Mouse (Mus musculus) left cerebral cortex, adult 18-20 months (tissue): ENCODE data around the gene Plpp7. TPM values are rescaled to one million over a fixed set of nuclear protein-coding genes. Genes with fewer than 3 reads are reported as not detected.

Experiments
- DNase-seq, 2 experiments: peaks; one replicate each; pipeline ENCODE4 v3.0.0; 2021 to 2022; ENCODE audit warnings: low spot score in 2 of 2, mixed read lengths in 1 of 2
- long read RNA-seq, 2 experiments: library from polyadenylated mRNA; stranded (forward); transcript quantifications; one replicate each; pipeline ENCODE4 v2.0.0; 2021
- total RNA-seq, 2 experiments: library from RNA; stranded (reverse); gene quantifications; 2 replicates each; pipeline ENCODE4 v1.2.3; 2021

Gene Plpp7
- 10 to 100 TPM; 27.1 to 32.4 TPM for total RNA-seq
- long read RNA-seq, experiment 1, transcript Plpp7-201 (2 exons, 1,947 nt) = major isoform, 58 of 62 reads
- long read RNA-seq, experiment 1, partial matches to known transcripts = 2 of 62 reads
- long read RNA-seq, experiment 1, other reads (novel, unspliced or antisense) = 2 of 62 reads
- long read RNA-seq, experiment 2, transcript Plpp7-201 (2 exons, 1,947 nt) = major isoform, 46 of 48 reads
- long read RNA-seq, experiment 2, partial matches to known transcripts = 1 of 48 reads
- long read RNA-seq, experiment 2, other reads (novel, unspliced or antisense) = 1 of 48 reads

GRCm38 (mm10) chr2:32095351-32096121, at the start of gene Plpp7:
Plpp7 (plus strand) TSS chr2:32095528.
- peak; percentile 70 to 84 for DNase-seq

- no peak for DNase-seq
These were observed 49.3 kb upstream of the Plpp7 start for GRCm38 (mm10) chr2:32046009-32046408.

- DNase-seq = no peak
These were observed 48.0 kb upstream of the Plpp7 start for GRCm38 (mm10) chr2:32047323-32047722.

DNA sequence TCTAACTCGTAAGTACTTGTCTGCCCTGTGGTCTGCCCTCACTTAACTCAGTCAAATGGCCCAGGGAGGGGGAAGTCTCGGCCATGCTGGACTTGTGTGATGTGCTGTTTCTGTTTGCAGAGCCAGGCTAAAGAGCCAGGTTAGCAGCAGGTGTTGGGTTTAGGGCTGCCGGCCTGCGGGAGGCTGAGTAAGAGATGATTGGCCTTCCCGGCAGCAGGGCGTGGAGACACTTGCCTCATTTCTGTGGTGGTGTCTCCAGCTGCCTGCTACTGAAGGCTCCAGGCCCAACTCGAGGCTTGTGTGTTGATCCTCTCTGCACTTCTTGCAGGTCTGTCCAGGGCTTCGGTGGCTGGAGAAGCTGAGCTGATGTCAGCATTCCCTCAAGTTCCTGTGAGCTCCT, 43.5 kb upstream of the Plpp7 start:
- DNase-seq = no peak

DNA sequence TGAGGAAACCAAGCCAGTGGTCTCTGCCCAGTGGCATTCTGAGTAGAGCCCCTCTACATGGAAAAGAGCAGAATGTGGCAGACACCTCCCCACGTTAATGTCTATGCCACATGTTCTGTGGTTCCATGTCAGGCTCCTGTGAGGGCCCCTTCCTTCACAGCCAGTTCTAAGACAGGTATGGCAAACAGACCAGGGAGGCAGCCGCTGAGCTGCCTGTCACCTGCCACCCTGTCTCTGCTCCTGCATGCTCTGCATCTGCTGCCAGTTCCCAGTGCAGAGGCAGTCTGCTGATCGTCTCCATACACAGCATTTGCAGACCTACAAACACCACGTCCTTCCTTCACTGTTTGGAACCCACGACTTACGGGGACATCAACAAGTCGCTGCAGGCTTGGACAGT, 42.9 kb upstream of the Plpp7 start:
- no peak for DNase-seq

GRCm38 (mm10) chr2:32055357-32055965, 39.9 kb upstream of the Plpp7 start:
- no peak for DNase-seq

DNA sequence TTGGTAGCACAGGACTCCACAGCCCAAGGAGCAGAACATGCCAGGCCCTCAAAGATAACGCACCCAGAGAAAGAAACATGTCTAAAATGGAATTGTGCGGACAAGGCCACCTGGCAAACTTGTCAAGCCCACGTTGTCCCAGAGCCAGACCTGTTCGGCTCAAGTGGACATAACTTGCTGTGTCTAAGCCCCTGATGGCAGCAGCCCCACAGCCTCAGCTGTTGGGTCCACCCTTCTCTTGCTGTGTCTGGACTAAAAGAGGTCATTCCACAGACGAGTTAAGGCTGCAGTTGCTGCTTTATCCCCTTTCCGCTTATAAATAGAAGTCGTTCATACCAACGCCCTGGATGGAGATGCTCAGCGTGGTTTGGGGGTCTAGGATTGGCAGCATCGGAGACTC, 38.8 kb upstream of the Plpp7 start:
- DNase-seq = no peak

DNA sequence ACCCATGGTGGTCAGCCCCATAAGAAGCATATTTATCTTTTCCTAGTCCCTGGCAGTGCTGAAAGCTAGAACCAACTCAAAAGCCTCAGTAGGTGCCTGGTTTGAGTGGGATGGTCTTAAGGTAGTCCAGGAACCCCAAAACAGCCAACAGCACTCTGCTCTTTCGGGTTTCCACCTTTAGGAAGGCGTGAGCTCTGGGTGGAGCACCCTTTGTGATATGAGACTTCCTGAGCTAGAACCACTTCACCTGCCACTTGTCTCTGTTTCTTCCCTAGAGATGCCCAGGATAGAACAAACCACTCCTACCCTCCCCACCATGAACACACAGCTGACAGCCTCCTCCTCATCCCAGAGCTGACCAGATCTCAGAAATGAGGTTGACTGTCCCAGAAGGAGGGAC, 38.0 kb upstream of the Plpp7 start:
- no peak for DNase-seq

DNA sequence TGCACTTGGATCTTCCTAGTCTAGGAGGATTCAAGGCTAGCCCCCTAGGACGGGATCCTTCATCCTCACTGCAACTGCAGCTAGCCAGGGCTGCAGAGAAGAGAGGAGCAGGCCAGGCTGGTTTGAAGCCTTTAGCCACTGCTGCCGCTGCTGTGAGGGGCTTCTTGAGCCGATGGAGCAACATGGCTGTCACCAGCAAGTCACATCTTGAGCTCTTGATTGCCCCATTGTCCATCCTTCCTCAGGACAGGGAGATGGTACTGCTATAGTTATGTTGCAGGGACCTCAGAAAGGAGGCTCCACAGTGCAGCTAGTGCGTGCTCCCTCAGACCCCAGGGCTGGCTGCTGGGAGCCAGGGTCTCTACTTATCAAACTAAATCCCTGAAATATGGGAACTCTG, 37.5 kb upstream of the Plpp7 start:
- no peak for DNase-seq

DNA sequence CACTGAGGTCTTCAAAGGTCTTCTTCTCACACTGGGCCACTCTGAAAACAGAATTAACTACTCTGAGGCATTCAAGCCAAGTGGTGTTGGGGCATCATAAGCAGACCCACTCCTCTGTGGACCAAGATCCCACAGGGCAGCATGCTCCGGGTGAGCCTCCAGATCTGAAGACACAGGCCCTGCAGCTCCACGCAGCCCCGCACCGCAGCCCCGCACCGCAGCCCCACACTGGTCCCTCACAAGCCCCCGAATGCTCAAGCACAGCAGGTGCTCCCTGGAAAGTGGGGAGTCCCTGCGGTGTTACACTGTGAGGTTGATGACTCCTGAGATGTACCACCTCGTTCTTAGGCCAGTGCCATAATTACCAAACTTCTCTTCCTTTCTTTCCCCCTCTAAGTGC, 37.1 kb upstream of the Plpp7 start:
- no peak for DNase-seq

- no peak for DNase-seq
These were observed 36.6 kb upstream of the Plpp7 start for GRCm38 (mm10) chr2:32058716-32059115.

DNA sequence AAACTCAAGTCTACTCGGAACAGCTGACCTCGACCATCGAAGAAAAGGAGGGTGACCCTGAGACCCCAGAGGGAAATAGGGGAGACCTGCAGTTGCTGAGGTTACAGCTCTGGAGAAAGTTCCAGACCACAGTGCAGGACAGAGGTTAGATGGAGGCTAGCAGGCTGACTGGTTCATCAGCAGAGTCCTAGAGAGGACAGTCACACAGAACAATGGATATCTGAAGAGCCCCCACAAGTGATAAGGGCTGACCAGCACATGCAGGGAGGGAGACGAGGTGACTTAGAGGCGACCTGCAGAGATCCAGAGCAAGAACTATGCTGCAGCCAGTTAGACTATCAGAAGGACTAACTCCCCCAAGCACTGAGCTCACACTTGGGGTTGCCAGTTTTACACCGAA, 35.7 kb upstream of the Plpp7 start:
- no peak for DNase-seq

GRCm38 (mm10) chr2:32060228-32060805, 35.0 kb upstream of the Plpp7 start:
- DNase-seq = no peak

DNA sequence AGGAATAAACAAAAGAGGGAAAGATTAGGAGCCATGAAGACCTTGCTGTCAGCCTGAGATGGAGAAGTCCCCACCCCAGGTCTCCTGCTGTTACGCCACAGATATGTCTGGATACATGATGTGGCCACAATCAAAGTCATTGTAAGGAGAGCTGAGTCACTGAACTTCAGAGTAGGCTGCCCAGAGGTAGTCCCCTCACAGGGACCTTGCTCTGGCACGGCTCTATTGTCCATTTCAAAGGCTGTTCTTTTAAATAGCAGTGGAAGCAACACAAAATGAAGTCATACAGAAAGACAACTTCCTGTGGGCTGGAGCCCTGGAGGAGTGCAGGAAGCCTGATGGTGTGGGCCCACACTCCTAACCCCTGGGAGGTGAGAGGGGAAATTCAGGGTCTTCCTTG, 34.1 kb upstream of the Plpp7 start:
- DNase-seq = no peak

GRCm38 (mm10) chr2:32061722-32062505, 33.4 kb upstream of the Plpp7 start:
- DNase-seq = no peak

DNA sequence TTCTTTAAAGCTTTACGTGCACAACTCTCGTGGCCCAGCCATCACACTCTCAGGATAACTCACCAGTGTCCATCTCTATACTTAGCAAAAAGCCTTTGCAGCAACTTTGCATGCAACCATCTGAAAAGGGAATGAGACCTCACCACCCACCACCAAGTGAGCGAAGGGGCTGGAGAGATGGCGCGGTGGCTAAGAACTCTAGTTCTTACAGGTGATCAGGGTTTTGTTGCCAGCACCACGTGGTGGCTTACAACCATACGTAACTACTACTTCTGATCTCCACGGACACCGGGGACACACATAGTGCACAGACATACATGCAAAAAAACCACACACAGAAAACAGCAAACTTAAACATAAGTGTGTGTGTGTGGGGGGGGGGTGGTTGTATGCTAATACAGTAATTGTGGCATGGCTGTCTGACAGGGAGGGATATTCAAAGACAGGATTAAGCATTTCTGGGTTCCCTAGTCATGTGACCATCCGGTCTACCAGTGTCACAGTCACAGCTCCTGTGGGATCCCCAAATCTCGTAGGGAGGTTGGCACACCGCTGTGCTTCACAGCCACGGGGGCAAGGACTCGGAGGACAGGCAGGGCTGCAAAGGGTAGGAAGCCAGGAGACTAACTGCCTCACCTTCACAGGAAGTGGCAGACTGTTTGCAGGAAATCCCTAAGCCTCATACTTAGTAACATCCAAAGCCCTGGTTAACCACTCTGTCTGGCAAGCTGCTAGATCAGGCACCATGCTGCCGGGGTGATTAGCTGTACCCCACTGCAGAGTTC, 32.5 kb upstream of the Plpp7 start:
- no peak for DNase-seq

- DNase-seq = no peak
These were observed 31.7 kb upstream of the Plpp7 start for GRCm38 (mm10) chr2:32063451-32064151.

DNA sequence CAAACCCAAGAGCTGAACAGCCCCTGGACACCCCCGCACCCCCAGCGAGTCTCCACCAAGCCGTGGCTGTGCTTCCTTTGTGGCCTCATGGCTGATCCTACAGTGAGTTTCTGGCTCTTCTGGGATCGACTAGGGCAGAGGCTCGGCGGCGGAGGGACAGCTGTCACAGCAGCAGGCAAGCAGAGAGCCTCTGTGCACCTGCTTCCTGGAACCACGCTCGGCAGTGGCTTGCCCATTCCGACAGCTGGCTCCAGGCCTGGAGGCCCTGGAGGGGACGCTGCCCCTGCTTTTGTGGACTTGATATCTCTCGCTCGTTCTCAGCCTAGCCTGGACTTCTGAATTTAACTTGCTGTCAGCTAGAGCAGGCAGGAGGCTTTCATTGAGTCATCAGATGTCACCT, 30.4 kb upstream of the Plpp7 start:
- DNase-seq = no peak

DNA sequence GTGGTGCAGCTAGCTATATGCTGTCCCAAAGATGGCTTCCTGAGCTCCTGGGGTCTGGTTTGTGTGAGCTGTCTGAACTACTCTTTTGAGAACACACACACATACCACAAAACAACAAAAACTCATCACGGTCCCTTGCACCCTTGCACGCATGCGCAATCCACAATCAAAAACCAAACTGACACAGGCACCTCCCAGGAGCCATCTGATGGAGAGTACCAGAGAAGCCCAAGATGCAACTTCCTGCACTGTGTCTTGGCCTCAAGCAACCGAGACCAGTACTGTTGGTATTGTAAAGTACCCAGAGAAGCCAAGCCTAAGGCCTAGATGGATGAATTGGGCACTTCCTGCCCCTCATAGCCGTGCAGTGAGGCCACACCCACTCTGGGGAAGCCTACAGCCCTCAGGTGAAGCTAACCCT, 29.9 kb upstream of the Plpp7 start:
- DNase-seq = no peak

GRCm38 (mm10) chr2:32066005-32066404, 29.3 kb upstream of the Plpp7 start:
- no peak for DNase-seq
